Mouse (Mus musculus) heart, embryonic 14.5 days (tissue): ENCODE data around the gene Chd6. TPM values are rescaled to one million over a fixed set of nuclear protein-coding genes. Genes with fewer than 3 reads are reported as not detected.

Experiments
- ATAC-seq: fragments of 200-750 bp; cut with Nextera tagmentation; 2 replicates; pipeline ENCODE4 v1.8.0; 2017; ENCODE audit warnings: low read depth, moderate TSS enrichment; ENCODE audit not compliant: insufficient number of reproducible peaks, insufficient read depth, low FRiP score
- H3K27ac ChIP-seq, 2 experiments: fragments of 200-500 bp in 1 of 2; fragments of 300-500 bp in 1 of 2; sonication (generic) in 1 of 2; replicated peaks in 1 of 2; 2 replicates each; pipeline ENCODE4 v1.5.1; 2012 to 2014; ENCODE audit warnings: low read depth in 2 of 2, low read length in 2 of 2, control low read depth in 1 of 2, mild to moderate bottlenecking in 1 of 2, mixed read lengths in 1 of 2; ENCODE audit not compliant: control insufficient read depth in 1 of 2, insufficient read depth in 1 of 2
- H3K27me3 ChIP-seq: fragments of 300-500 bp; sonication (generic); 2 replicates; pipeline ENCODE4 v1.6.1; 2014; ENCODE audit warnings: mild to moderate bottlenecking, low read length, control low read depth; ENCODE audit not compliant: control insufficient read depth, insufficient read depth
- H3K36me3 ChIP-seq: fragments of 300-500 bp; sonication (generic); 2 replicates; pipeline ENCODE4 v1.6.1; 2014; ENCODE audit warnings: mild to moderate bottlenecking, control low read depth, low read length, mixed read lengths; ENCODE audit not compliant: control insufficient read depth, insufficient read depth
- H3K4me1 ChIP-seq, 2 experiments: fragments of 200-500 bp in 1 of 2; fragments of 300-500 bp in 1 of 2; sonication (generic) in 1 of 2; 2 replicates each; pipeline ENCODE4 v1.6.1; 2012 to 2014; ENCODE audit warnings: low read length in 2 of 2, control low read depth in 1 of 2, mixed read lengths in 1 of 2; ENCODE audit not compliant: control insufficient read depth in 2 of 2, insufficient read depth in 2 of 2
- H3K4me2 ChIP-seq: fragments of 300-500 bp; sonication (generic); 2 replicates; pipeline ENCODE4 v1.6.1; 2014; ENCODE audit warnings: mild to moderate bottlenecking, low read length
- H3K4me3 ChIP-seq, 2 experiments: fragments of 200-500 bp in 1 of 2; fragments of 300-500 bp in 1 of 2; sonication (generic) in 1 of 2; 2 replicates each; pipeline ENCODE4 v1.5.1; 2012 to 2014; ENCODE audit warnings: low read length in 2 of 2, mild to moderate bottlenecking in 2 of 2, control low read depth in 1 of 2, low read depth in 1 of 2, moderate library complexity in 1 of 2; ENCODE audit not compliant: control insufficient read depth in 1 of 2, insufficient read depth in 1 of 2
- H3K9ac ChIP-seq: fragments of 300-500 bp; sonication (generic); 2 replicates; pipeline ENCODE4 v1.6.1; 2014; ENCODE audit warnings: mild to moderate bottlenecking, low read length
- H3K9me3 ChIP-seq: fragments of 300-500 bp; sonication (generic); 2 replicates; pipeline ENCODE4 v1.6.1; 2016; ENCODE audit warnings: low read length, control low read depth; ENCODE audit not compliant: control insufficient read depth
- WGBS: fragments of 180-500 bp; shearing (Covaris S2); extraction: QIAGEN DNeasy Blood & Tissue Kit; methylation state at CpG from one replicate; pipeline ENCODE4 v1.1.7; 2014; 5-methylcytosine and 5-hydroxymethylcytosine counted together
- polyA plus RNA-seq: library from polyadenylated mRNA; unstranded; fragments of >200 nt; fragmentation: Nextera tagmentation; extraction: Ambion mirVana; gene quantifications from 2 replicates; pipeline ENCODE4 v1.2.1, GENCODE M21; 2014

Gene Chd6
- polyA plus RNA-seq, 1 experiment from 2014 or later = 17.9 TPM

DNA sequence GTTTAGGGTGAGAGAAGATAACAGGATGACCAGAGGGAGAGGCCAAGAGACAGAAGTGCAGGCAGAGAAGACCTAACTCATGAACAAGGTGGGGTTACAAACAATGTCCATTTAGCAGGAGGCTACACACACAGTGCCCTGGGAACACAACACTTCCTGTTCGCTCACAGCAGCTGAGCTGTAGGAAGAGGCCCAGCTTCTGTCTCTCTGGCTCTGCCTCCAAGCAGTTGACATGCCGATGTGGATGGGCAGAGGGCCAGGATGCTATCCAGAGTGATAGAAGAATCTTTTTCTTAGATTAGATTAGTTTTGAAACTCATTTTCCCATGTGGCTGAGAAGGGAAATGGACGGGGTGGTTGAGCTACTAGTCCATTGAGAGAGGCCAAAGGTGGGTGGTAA lies 28.1 kb upstream of the Chd6 start:
- Histone ChIP-seq H3K9me3 (no peaks in the 10 kb centered on the region), H3K4me2 (no peak overlapping the region), H3K27me3 (no peaks in the 10 kb centered on the region), H3K4me1 (no peaks in the 10 kb centered on the region), H3K4me3 (no peak overlapping the region), H3K27ac (no peak overlapping the region), H3K36me3 (no peaks in the 10 kb centered on the region), H3K9ac (no peak overlapping the region)
- ATAC-seq = no peak; the same call in 1 of the 2 replicates
- 35% methylated on average over 3 of the region's 3 CpGs for WGBS

DNA sequence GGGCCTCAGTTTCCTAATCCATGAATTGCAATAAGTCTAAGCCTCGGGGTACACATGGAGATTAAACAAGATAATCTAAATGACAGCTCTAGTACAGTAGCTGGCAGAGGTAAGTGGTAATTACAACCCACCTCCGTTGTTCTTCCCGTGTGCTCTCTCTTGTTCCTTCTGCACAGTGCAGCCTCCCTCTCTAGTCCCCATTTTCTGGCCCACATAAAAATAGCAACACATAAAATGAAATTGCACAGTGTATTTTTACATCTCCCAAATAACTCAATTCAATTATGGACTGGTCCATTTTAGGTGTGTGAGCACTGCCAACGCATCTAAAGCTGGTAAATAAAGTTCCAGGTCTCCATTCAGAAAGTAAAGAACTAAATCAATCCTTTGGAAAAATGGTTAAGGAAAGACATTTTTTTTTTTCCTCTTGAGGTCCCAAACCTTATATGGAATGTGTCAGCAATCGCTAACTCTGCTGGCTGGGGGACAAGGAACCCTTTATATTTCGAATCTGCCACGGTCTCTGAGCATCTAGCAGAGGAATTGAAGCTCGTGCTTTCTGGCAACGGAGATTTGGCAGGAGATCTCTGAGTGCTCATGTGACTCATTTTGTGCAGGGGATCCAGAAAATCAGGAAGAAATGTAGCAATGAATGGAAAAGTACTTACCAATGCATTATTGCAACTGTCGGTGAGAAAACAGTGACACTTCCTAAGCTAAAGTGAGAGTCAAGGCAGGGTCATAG lies 19.7 kb upstream of the Chd6 start:
- H3K4me3 ChIP-seq = no peak overlapping the region
- no peaks in the 10 kb centered on the region for H3K36me3 ChIP-seq
- WGBS = 59% methylated on average over 10 of the region's 10 CpGs
- no peaks in the 10 kb centered on the region for H3K9me3 ChIP-seq
- H3K9ac ChIP-seq = no peak overlapping the region
- no peak overlapping the region for H3K4me2 ChIP-seq
- no peak for ATAC-seq
- H3K27me3 ChIP-seq = no peaks in the 10 kb centered on the region
- H3K4me1 ChIP-seq = no peaks in the 10 kb centered on the region
- no peak overlapping the region for H3K27ac ChIP-seq

DNA sequence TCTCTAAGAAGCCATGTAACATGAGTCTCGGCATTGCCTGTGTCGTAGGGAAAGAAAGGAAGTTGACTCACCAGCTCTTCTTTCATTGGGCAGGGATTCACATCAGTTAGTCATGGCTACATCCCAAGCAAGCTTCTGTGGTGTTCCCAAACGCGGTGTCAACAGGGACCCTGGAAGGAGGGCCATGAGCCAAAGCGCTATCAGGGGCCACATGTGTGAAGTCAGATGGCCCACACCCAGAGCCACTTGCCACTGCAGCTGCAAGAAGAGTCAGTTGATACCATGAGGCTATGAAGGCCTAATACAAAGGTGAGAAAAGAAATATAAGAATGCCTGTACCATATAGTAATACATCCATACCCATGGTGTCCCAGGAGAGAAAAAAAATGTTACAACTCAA lies 3.1 kb upstream of the Chd6 start:
- H3K4me2 ChIP-seq = no peak overlapping the region
- no peaks in the 10 kb centered on the region for H3K27me3 ChIP-seq
- H3K9me3 ChIP-seq = no peaks in the 10 kb centered on the region
- H3K9ac ChIP-seq = no peak overlapping the region
- no peak overlapping the region for H3K4me3 ChIP-seq
- no peak overlapping the region for H3K27ac ChIP-seq
- no peaks in the 10 kb centered on the region for H3K36me3 ChIP-seq
- H3K4me1 ChIP-seq = peaks cover 0 to 6% of the 10 kb centered on the region in 2 experiments; a peak in 1 of 4 replicates
- 60% methylated on average over 5 of the region's 5 CpGs for WGBS
- no peak for ATAC-seq

DNA sequence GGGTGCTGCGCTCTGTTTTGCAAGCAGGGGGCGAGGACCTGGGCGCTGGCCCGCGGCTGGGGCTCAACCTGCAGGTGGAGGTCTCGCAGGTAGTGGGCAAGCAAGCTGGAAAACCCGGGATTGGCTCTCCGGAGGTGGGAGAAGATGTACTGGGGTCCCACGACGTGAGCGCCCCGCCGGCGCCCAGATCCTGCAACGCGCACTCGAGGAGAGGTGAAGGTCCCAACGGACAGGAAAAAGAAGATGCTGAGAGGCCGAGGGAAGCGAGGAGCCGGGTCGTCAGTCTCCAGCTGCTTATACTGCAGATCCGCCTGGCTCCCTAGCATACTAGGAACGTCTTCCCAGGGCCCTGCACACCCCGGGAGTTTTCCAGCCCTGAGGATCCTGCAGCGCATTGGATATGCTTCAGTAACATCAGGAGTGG lies 535 bp upstream of the Chd6 start:
- peak; percentile 9 for ATAC-seq
- Histone ChIP-seq H3K9ac (peak overlapping the region; percentile 74), H3K4me1 (peaks cover 2 to 16% of the 10 kb centered on the region in 2 experiments; a peak in 3 of 4 replicates), H3K4me3 (peak overlapping the region; percentile 58 to 99), H3K9me3 (no peaks in the 10 kb centered on the region), H3K4me2 (peak overlapping the region; percentile 74), H3K36me3 (peaks cover 3% of the 10 kb centered on the region; the same call in 1 of the 2 replicates), H3K27me3 (no peaks in the 10 kb centered on the region), H3K27ac (peak overlapping the region in 1 of 2 experiments; percentile 2; a peak in 1 of 4 replicates)
- WGBS = 1% methylated on average over 24 of the region's 26 CpGs

DNA sequence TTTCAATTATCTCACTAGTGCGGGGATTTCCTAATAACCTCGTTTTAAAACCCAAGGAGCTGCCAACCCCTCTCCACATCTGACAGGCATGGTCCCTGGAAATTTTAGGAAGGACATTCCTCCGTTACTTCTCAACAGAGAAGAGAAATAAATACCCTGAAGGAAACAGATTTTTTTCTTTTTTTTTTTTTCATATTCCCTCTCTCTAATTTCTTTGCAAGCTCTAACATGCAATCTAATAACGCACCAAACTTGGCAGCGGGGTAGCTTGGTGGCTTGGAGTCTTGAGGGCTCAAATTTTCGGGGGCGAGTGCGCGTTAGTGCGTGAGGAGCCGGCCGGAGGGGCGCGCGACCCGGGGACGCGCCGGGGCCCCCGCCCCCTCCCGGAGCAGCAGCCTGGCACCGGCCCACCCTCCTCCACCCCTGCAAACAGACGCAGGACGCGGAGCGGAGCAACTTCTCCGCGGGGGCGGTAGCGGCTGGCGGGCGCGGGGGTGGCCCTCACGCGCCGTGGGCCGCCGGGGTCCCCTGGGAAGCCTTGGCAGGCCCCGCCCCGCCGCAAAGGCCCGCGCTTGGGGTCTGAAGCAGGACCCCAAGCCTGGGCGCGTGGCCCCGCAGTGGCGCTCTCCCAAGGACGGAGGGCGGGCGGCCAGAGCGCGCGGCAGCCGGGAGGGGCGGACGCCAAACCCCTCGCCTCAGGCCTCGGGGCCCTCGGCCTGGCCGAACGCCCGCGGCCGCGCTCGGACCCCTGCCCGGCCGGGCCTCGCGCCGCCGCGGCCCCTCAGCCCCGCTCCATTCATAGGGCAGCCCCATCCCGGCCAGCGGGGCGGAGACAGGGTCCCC lies 569 bp downstream of the Chd6 start:
- WGBS = under 1% methylated on average over 75 of the region's 77 CpGs

DNA sequence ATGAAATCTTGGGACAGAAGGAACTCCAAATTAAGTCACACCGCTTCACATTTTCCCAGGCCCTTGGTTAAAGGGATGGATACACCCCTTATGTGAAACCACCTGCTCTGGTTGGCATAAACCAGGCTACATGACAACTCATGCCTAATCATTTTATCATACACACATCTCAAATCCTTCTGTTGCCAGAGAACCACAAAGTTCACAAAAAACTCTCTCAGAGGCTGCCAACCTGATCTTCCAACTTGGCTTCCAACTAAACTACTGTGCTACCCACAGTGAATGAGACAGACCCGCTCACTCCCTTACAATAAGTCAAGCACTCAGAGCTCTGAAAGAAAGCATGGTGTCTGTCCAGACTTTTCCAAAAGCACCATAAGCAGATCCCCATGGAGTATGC lies 1.6 kb downstream of the Chd6 start:
- H3K36me3 ChIP-seq = peaks cover 3% of the 10 kb centered on the region; the same call in 1 of the 2 replicates
- no peaks in the 10 kb centered on the region for H3K27me3 ChIP-seq
- H3K4me2 ChIP-seq = peak overlapping the region; percentile 74
- H3K27ac ChIP-seq = no peak overlapping the region
- peaks cover 2 to 24% of the 10 kb centered on the region in 2 experiments; a peak in 3 of 4 replicates for H3K4me1 ChIP-seq
- WGBS = 86% methylated on average over 2 of the region's 2 CpGs
- no peaks in the 10 kb centered on the region for H3K9me3 ChIP-seq
- H3K4me3 ChIP-seq = no peak overlapping the region
- no peak for ATAC-seq
- no peak overlapping the region for H3K9ac ChIP-seq

More for the DNA sequence above, 569 bp downstream of the Chd6 start:
- Histone ChIP-seq H3K4me1 (peaks cover 2 to 22% of the 10 kb centered on the region in 2 experiments; a peak in 3 of 4 replicates), H3K27me3 (no peaks in the 10 kb centered on the region), H3K4me3 (peak overlapping the region; percentile 95 to 99), H3K36me3 (peaks cover 3% of the 10 kb centered on the region; the same call in 1 of the 2 replicates), H3K4me2 (peak overlapping the region; percentile 74), H3K27ac (peak overlapping the region; percentile 97 to 99), H3K9ac (peak overlapping the region; percentile 99), H3K9me3 (no peaks in the 10 kb centered on the region)
- peak; percentile 51 for ATAC-seq

DNA sequence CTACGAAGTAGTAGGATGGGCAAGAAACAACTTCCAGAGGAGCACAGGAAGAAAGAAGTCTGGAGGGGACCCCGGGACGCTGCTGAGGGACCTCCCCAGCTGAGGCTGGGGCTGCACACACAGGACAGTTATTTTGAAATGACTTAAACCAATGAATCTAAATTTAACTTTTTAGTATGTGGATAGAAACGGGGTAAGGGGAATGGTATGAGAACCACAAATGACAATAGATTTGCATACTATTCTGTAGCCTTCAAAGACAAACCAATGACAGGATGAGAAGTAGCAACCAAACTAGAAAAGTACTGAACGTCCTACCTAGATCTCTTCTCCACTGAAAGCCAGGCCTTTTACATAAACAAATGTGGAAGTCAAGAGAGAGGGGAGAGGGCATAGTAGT lies 5.1 kb downstream of the Chd6 start:
- Histone ChIP-seq H3K27me3 (no peaks in the 10 kb centered on the region), H3K27ac (no peak overlapping the region), H3K36me3 (peaks cover 3% of the 10 kb centered on the region; the same call in 1 of the 2 replicates), H3K9me3 (no peaks in the 10 kb centered on the region), H3K4me1 (peaks cover 2 to 26% of the 10 kb centered on the region in 2 experiments; a peak in 3 of 4 replicates), H3K4me3 (no peak overlapping the region), H3K4me2 (no peak overlapping the region), H3K9ac (no peak overlapping the region)
- ATAC-seq = no peak
- WGBS = 74% methylated on average over 5 of the region's 5 CpGs
